Mouse (Mus musculus) bone marrow, adult 2 months (tissue): ENCODE data around the gene Nav2.

Experiments
- CTCF ChIP-seq: fragments of 200-500 bp; IDR thresholded peaks from 2 replicates; pipeline ENCODE4 v1.5.1; 2011; ENCODE audit warnings: low read length, control low read depth; ENCODE audit not compliant: control insufficient read depth, insufficient read depth
- POLR2A ChIP-seq: fragments of 200-500 bp; IDR thresholded peaks from 2 replicates; pipeline ENCODE4 v1.6.1; 2011; ENCODE audit warnings: low read depth, mild to moderate bottlenecking, control low read depth, low read length, borderline replicate concordance; ENCODE audit not compliant: control insufficient read depth

DNA sequence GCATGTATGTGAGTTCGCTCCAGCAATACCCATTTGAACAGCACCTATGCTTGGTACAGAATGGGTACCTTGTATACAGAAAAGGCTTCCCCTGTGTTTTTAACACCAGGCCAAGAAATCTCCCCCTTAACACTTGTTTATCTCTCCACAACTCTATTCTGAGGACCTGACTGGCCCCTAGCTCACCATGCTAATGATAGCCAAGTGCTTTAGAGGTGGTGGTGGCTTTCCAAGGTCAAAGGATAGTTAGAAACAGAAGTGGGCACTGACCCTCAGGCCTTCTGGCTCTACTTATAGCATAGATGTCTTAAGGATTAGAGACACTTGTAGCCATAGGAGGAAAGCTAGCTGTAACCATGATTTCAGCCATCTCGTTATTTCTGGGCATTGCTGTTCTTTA, 663.1 kb downstream of the Nav2 start:
- TF ChIP-seq CTCF: no peak
- no peak for TF ChIP-seq POLR2A
